Mouse (Mus musculus): Measurements from ENCODE around the gene Aftph. TPM values are rescaled to one million over a fixed set of nuclear protein-coding genes. Genes with fewer than 3 reads are reported as not detected.
"Not testable (repeated sequence)": the region's sequence is repeated elsewhere in the genome, so short reads cannot be mapped to it uniquely, and the experiment has no call there.

The Aftph gene
- total RNA-seq (2021) = 43.4 and 44.6 TPM in 2 replicates
- long read RNA-seq, experiment 1, transcript Aftph-201 (9 exons, 3,998 nt) = major isoform, 18 of 21 reads
- long read RNA-seq, experiment 1, partial matches to known transcripts = 1 of 21 reads
- long read RNA-seq, experiment 1, other reads (novel, unspliced or antisense) = 2 of 21 reads
- long read RNA-seq, experiment 2, transcript Aftph-201 (9 exons, 3,998 nt) = major isoform, 9 of 11 reads
- long read RNA-seq, experiment 2, partial matches to known transcripts = 2 of 11 reads
- long read RNA-seq, experiment 2, other reads (novel, unspliced or antisense) = 0 of 11 reads

GRCm38 (mm10) chr11:20741201-20742100 lies at the start of gene Aftph:
TSS of gene Aftph (minus strand) at chr11:20741589.
- DNase-seq = peak; percentile 100

DNA sequence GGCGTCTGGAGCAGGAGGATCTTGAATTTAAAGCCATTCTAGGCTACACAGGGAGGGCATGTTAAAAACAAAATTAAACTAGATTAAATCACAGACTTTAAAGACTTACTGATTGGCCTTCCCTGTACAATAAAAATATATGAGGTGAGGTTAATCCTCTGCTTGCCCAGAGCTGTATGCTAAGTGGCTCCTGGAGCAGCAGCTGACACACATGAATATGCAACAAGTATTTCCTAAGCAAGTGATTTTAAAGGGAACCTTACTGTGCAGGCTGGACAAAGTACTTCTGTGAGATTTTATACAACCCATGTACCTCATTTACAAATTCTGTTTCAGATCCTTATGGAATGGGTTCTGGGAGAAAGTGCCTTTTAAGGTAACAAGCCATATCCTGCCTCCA lies 47.6 kb upstream of the Aftph start:
- no peak for DNase-seq

DNA sequence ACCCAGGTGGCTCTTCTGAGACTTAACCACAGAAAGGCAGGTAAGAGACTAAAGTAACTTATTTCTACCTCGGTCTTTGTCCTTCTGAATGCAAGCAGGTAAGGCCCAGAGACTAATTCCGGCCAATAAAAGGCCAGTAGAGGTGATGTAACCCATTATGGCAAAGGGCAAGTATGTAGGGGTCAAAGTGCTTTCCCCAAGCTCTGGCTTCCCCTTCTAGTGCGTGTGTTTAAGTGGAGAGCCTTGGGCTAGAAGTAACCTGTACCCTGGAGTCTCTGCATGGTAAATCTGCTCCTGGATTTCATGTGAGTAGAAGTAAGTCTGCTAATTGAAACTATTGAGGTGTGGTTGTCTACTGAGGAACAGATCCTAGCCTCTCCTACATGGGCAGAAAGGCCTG lies 46.7 kb upstream of the Aftph start:
- no peak for DNase-seq

- no peak for DNase-seq
Observed at GRCm38 (mm10) chr11:20786191-20786590, 44.8 kb upstream of the Aftph start.

DNA sequence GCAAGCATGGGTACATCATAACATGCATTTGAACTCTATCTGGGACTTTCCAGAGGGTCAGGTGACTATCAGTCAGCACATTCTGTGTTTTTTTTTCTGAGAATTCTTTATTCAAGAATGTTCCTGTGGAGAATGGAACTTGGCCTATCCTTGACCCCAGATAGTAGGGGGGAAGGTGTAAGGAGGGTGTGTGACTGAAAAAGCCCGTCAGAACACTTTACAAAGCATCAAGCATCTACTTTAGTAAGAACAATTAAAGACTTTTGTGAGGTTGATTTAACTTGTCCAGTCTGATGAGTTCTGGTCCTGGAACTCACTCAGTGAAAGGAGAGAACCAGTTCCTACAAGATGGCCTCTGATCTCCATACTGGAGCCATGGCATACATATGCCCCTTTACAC lies 43.8 kb upstream of the Aftph start:
- no peak for DNase-seq

- no peak for DNase-seq
Observed at GRCm38 (mm10) chr11:20784776-20785175, 43.4 kb upstream of the Aftph start.

- DNase-seq = no peak
Observed at GRCm38 (mm10) chr11:20783467-20783866, 42.1 kb upstream of the Aftph start.

DNA sequence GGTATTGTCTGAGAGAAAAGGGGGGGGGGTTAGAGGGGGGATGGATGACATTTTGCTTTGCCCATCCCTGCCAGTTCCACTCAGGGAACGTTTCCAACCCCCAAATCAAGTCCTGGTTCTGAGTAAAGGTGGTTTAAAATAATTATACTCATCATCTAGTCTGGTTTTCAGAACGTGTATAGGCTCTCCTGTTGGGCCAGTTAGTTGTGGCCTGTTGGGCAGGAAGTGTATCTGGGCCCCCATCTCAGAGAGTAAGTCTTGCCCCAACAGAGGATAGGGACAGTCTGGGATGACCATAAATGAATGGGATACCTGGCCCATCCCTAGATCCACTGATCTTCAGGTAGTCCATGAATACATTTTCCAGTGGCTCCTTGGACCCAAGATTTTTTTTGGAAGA lies 41.2 kb upstream of the Aftph start:
- DNase-seq = no peak

DNA sequence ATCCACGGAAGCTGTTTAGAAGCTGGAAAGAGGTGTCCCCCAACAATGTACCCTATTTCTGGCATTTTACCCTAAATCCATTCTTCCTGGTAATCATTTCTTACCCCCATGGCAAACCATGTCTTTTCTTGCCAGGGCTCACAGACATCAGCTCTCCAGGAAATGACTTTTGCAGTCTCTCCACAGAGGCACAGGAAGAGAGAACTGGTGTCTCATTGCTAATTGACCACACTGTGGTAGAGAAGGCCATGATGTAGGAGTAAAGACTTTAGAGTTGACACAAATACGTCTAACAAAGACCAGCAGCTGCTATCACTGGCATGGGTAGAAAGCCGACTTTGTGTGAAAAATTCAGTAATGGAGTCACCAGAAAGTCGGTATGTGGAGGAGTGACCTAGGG lies 38.9 kb upstream of the Aftph start:
- DNase-seq = no peak

GRCm38 (mm10) chr11:20778861-20779563 lies 37.6 kb upstream of the Aftph start:
- no peak for DNase-seq

DNA sequence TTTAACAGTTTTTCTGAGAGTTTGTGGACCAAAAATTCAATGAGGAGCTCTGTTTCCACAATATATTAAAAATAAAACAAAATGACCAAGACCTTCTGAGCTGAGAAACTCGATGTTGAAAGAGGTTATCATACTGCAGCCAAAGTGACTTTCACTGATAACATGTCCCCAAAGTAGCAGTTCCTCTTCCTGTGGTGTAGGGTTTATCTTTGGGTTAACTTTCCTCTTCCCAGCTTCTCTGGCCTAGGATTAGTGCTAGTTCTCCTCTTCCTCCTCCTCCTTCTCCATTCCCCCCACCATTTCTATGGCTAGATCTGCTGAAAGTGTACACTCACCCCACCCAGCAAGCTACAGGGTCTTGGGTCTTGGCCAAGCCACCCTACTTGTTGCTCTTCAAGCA lies 36.9 kb upstream of the Aftph start:
- no peak for DNase-seq

DNA sequence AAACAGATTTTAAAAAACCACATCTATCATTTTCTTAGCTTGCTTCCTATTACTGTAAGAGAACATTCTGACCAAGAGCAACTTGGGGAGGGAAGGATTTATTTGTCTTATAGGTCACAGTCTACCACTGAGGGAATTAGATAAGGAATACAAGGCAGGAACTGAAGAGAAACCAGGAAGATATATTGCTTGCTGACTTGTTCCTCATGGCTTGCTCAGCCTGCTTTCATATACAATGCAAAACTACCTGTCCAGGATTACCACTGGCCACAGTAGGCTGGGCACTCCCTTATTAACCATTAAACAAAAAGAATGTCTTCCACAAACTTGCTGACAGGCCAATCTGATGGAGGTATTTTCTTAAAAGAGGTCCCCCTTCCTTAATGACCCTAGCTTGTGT lies 35.3 kb upstream of the Aftph start:
- DNase-seq = no peak

GRCm38 (mm10) chr11:20772642-20773041 lies 31.3 kb upstream of the Aftph start:
- DNase-seq = no peak

GRCm38 (mm10) chr11:20771827-20772226 lies 30.4 kb upstream of the Aftph start:
- not testable (repeated sequence) for DNase-seq

- not testable (repeated sequence) for DNase-seq
Observed at GRCm38 (mm10) chr11:20761984-20762383, 20.6 kb upstream of the Aftph start.

- no peak for DNase-seq
Observed at GRCm38 (mm10) chr11:20750573-20750972, 9.2 kb upstream of the Aftph start.

DNA sequence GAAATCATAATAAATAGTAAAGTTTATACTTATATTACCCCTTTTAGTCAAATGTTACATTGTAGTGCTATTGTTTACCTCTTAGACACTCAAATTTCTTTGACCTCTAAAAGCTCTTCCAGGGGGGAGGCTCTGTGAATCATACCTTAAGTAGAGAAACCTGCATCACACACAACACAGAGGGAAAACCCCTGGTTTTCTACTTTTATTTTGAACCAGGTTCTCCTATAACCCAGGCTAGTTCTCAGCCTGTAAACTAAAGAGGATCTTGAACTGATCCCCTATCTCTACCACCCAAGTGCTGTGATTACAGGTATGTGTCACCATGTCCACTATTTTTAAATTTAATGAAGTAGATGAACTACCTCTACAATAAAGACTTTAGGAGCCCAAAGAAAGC lies 2.0 kb upstream of the Aftph start:
- DNase-seq = no peak

DNA sequence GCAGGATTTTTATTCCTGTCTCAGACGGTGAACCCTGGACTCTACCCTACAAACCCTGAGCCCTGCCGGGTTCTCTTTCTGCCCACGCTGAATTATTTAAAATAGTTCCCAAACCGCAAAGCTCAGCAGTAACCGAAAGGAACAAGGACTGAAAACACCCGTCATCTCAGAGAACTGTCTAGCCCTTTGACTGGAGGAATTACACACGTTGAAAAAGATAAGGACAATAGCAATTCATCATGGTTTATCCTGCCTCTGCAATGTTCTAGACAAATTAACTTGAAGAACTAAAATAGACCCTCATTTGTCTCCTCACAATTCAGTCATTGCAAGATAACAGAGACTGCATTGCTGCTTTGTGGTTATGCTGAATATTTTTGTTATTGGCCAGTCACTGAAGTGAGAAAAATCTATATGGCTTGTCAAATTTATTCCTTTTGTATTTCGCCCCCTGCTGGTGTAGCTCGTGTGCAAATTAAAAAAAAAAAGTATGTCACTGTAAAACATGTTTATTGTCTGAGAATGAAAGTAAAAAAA lies 1.0 kb upstream of the Aftph start:
- DNase-seq = peak; percentile 67

DNA sequence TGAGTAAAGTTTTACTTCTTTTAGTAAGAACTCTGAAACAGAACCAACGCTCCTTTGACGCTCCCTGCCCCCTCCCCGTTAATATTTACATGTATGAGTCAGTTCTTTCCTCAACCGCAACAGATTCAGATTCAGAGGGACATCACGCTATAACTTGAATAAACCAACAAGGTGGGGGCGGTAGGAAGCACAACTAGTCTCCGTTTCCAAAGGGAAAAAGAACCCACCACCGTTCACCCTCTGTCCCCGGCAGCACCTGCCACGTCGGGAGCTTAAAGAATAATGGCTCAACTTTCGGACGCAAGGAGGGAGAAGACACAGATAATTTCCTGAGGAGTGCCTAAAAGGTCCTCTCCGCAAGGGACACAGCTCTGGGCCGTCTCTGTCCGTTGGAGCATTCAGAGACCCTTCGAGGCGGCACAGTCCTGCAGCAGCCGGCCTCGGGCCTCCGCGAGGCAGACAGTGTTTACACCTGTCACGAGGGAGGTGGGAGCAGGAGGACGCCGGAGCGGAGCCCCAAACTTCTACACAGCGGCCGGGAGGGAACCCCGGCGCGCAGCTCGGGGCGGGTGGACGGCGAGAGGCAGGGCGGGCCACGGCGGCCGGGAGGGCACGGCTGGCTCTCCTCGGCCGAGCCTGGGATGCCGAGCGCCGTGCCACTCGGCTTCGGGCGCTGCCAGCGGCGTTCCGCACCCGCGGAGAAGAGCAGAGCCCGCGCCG lies 748 bp downstream of the Aftph start:
- DNase-seq = peak; percentile 67

GRCm38 (mm10) chr11:20734066-20734465 lies 7.3 kb downstream of the Aftph start:
- DNase-seq = no peak

- DNase-seq = no peak
Observed at GRCm38 (mm10) chr11:20733486-20734030, 7.8 kb downstream of the Aftph start.

GRCm38 (mm10) chr11:20729403-20729802 lies 12.0 kb downstream of the Aftph start:
- no peak for DNase-seq
